Mouse (Mus musculus): ENCODE measurements around the gene Sema7a.
A peak's percentile ranks its signal among the peaks of the same experiment; 100 is the strongest.

Sema7a gene

DNA sequence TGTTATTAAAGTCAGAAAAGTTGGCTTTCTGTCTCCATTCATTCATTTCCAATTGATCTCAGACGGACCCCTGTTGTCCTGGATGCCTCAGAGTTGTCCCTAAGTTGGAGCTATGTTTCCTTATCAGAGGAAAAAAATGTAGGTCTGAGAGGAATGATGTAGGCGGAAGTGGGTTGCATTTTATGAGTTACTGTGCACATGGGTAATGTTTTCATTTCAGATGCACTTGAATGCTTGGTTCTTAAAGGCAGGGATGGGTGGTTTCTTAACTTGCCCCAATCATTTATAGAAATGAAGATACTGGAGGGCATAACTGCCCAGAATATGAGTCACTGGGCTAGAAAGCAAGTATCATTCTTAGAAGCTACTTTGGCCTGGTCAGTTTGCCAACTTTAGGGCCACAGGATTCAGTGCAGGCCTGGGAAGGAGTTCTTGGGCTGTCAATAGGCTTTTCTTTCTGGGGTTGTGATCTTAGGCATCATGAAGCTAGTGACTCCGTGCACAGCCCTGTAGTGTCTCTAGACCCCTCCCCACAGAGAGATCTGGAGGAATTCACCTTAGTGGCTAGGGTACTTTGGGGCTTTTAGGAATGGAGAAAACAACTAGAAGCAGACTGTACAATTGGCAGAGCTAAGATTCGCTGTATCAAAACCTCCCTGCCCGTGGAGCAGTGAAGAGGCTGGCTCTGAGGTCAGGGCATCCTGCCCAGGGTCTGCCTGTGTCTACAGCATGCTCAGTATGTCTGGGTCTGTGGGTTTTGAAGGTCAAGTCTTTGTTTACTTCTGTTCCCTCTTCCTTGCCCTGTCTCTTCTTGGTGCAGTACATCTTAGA, 1.5 kb upstream of the Sema7a start:
- DNase-seq (ENCODE audit: low spot score in 2 of 2), result no peak

- DNase-seq (ENCODE audit: low spot score in 2 of 2), result no peak
Measured at GRCm38 (mm10) chr9:57940349-57940794, 460 bp downstream of the Sema7a start.

DNA sequence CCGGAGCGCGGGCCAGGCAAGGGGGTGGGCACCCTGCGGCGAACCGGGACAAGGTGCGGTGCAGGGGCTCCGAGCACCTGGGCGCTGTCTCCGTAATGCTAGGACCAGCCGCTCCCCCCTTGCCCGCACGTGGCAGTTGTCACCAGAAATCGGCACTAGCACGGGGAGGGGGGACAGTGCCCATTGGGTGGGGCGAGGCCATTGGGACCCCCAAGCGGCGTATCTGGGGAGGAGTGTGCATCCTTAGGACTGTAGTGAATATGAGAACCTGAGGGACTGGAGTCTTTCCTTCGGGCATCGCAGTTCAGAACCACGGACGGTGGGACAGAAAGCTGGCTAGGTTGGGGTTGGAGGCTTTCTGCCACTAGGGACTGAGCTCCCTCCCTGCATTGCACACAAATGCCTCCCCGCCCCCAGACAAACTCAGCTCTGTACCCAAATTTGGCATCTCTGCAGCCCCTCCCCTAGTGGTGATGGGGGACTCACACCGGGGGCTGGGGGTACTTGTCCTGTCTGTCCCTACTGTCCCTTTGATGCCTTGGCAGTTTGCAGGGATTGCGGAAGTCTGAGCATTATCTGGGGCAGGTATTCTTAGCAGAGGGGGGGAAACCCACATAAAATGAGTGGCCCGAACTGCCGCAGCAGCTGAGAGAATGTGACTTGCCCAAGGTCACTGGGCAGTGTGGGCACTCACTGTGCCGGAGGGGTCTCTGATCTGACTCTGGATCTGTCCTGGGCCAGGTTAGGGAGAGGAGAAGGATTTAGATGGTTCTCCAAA, 1.1 kb downstream of the Sema7a start:
- DNase-seq (ENCODE audit: low spot score in 2 of 2), result no peak

DNA sequence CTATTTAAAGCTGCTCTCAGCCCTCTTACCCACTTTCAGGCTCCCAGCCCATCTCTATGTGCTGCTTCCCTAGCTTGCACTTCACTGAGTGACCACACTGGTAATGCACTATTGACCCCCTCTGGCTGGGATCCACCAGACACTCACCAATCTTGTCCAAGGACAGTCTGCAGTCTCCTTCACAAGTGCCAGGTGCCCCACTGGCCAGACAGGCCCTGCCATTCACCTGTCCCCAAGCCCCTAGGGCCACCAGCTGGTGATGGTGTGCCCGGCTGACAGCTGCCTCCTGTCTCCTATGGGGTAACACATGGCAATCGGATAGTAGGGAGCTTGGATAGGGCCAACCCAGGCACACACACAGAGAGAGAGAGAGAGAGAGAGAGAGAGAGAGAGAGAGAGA, 2.1 kb downstream of the Sema7a start:
- DNase-seq (ENCODE audit: low spot score in 2 of 2), result no peak

DNA sequence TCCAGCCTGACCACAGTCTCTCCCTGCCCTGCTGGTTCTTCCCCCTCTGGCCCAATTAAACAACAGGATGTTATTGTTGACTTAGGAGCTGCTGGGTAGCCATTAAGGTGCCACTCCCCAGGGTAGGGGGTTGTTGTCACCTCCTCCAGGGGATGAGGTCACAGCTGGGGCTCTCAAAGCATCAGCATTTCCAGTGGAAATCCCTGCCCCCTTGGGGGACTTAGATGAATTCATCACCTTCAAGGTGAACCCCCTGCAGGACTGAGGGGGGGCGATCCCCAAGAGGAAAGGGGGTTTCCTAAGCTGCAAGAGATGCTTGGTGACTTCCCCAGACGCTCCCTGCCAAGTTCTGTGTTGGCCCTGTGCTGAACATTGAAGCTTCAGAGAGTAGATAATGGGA, 3.2 kb downstream of the Sema7a start:
- no peak for DNase-seq (ENCODE audit: low spot score in 2 of 2)

DNA sequence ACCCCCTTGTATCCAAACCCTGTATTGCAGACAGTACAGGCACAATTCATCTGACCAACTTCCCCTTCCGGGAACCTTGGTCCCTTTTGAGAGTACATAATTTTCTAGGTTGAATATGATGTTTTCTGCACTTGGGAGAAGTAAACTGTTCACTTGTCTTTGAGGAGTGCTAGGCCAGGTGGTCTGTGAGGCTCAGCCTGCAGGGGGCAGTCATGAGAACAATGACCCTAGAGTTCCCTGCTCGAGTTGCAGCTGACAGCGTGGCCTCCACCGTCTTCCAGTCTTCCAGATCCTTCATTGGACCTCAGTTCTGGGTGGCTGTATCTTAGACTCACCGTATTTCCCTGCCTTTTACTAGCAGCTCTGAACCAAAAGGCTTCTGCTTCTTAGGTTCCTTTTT, 4.7 kb downstream of the Sema7a start:
- DNase-seq (ENCODE audit: low spot score in 2 of 2), result peak in 1 of 2 experiments; percentile 45

DNA sequence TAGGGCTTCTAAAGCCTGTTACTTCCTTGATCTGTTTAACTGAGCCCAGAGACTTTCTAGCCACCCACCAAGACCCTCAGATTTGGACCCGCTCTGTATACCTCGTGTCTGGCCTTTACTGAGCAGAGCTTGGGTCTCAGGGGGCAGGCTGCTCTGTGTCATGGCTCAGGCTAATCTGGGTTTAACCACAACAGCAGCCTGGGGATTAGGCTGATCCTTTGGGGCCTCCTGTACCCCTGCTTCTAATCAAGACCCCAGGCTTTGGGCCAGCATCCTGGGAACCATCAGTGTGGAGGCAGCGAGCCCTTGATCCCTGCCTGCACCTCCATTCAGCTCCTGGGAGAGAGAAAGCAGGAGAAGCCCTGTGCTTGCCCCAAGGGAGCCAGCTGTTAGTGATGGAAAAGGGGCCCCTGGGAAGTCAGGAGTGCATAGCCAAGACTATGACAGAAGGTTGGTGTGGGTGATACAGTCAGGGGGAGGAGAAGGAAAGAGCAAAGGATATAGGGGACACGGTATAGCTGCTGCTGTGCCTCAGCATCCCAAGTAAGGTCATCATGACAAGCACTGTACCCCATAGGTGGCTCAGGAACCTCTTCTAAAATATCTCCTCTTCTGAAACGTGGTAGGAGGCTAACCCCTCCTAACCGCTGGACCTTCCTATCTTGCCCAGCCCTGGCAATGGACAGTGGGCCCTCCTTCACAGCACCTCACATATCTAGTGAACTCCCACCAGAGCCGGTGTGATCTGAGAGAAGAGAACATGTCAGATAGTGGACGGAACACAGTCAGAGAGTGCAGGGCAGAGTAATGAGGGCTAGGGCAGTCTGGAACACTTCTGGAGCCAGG, 6.1 kb downstream of the Sema7a start:
- no peak for DNase-seq (ENCODE audit: low spot score in 2 of 2)

- DNase-seq (ENCODE audit: low spot score in 2 of 2), result no peak
Measured at GRCm38 (mm10) chr9:57947381-57948030, 7.6 kb downstream of the Sema7a start.

- DNase-seq (ENCODE audit: low spot score in 2 of 2), result no peak
Measured at GRCm38 (mm10) chr9:57948333-57948931, 8.5 kb downstream of the Sema7a start.

GRCm38 (mm10) chr9:57949102-57949704, 9.3 kb downstream of the Sema7a start:
- DNase-seq (ENCODE audit: low spot score in 2 of 2), result no peak

DNA sequence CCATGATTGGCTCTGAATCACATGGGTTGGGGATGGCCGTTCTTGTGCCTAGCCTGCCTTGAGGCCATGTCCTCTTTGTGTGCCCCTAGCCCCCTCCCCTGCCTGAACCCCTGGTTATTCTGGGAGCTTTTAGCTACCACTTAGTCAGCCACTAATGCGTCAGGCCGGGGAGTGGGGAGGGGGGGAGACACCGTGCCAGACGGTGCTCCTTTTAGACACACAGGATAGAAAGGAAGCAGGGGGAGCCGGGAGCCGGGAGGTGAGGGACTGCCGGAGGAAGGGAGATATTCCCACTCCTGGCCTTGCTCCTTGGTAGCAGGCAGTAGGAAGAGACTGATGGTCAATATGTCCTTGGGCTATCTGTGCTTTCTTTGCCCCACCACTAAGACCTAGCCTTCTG, 10.0 kb downstream of the Sema7a start:
- DNase-seq (ENCODE audit: low spot score in 2 of 2), result no peak

GRCm38 (mm10) chr9:57950519-57950918, 10.6 kb downstream of the Sema7a start:
- DNase-seq (ENCODE audit: low spot score in 2 of 2), result no peak

GRCm38 (mm10) chr9:57951993-57952392, 12.1 kb downstream of the Sema7a start:
- no peak for DNase-seq (ENCODE audit: low spot score in 2 of 2)

GRCm38 (mm10) chr9:57954962-57955744, 15.2 kb downstream of the Sema7a start:
- peak; percentile 23 to 44 for DNase-seq (ENCODE audit: low spot score in 2 of 2)

- DNase-seq (ENCODE audit: low spot score in 2 of 2), result no peak
Measured at GRCm38 (mm10) chr9:57955764-57956163, 15.9 kb downstream of the Sema7a start.

DNA sequence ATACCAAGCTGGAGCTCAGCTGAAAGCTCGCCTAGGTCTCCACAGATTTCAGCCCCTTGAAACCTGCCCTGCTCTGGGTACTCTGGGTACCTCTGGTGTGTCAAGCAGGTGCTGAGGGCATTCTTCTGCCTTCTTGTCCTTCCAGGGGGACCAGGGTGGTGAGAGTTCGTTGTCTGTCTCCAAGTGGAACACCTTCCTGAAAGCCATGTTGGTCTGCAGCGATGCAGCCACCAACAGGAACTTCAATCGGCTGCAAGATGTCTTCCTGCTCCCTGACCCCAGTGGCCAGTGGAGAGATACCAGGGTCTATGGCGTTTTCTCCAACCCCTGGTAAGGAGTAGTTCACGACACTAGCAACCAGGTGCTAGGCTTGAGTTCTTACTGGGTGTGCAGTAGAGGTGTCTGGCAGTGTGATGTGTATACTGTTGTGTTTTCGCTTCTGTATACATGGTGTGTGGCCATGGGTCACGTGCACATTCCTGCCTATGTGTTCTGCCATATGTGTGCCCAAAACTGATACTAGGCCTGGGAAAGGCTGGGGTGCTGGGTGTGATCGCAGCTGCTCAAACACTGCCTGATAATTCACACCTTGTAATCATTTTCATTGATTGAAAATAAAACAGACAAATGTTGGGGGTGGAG, 16.4 kb downstream of the Sema7a start:
- DNase-seq (ENCODE audit: low spot score in 2 of 2), result no peak

- DNase-seq (ENCODE audit: low spot score in 2 of 2), result no peak
Measured at GRCm38 (mm10) chr9:57956838-57957236, 16.9 kb downstream of the Sema7a start.

- no peak for DNase-seq (ENCODE audit: low spot score in 2 of 2)
Measured at GRCm38 (mm10) chr9:57958615-57959014, 18.7 kb downstream of the Sema7a start.

DNA sequence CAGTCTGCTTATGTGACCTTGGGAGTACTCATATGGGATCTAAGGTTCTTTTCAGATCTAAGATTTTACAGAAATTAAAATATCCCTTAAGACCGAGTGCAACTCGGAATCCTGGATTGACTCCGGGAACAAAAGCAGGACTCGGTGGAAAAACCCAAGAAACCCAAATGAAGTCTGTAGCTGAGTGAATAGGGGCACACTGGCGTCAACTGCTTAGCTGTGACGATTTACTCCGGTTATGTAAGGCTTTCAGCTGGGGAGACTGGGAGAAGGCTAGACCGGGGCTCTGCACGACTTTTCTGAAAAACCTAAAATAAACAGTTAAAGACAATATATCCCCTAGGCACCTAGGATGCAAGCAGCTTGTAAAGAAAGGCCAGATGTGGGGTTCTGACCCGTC, 19.5 kb downstream of the Sema7a start:
- DNase-seq (ENCODE audit: low spot score in 2 of 2), result no peak
